Mouse (Mus musculus): ENCODE data around the gene Lcmt1. TPM values are rescaled to one million over a fixed set of nuclear protein-coding genes. Genes with fewer than 3 reads are reported as not detected.

Lcmt1 gene
- total RNA-seq (2014; rRNA removed) (62.8 and 74.8 TPM in 2 replicates), polyA plus RNA-seq (2015; fragmentation: Nextera tagmentation; extraction: Ambion mirVana) (114 and 115 TPM in 2 replicates)

DNA sequence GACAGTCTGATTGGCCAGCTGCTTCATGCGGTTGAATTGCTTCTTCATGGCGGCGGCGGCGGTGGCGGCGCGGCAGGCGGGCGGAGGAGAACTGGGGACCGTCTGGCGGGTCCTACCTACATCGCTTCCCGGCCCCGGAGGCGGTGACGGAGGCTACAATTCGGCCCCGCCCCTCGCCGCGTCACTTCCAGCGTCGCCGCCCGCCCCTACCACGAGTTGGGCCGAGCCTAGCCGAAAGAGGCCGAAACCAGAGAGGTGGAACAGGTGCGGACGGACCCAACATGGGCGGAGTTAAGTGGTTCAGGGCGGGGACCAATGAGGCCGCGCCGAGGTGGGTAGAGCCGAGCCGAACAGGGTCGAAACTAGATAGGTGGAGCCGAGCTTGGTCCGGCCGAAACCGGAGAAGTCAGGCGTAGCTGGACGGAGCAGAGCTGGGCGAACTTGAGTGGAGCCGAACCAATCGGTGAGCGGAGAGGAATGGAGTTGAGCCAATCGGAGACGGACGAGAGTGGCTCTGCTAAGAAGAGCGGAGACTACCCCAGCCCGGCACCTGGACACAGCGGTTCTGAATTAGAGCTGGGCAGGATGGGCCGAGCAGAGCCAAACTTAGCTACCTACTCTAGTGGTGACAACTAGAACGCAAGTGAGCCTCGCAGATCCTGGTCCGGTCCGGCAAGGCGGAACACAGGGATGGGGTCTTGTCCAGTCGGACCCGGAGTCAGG, at the start of gene Lcmt1, which contains the start of gene Arhgap17:
Gene Lcmt1, plus strand, starts transcription at position 26 of the 723 bp plus-strand sequence.
Gene Arhgap17, minus strand, starts transcription at position 157 of the 723 bp plus-strand sequence.
- Histone ChIP-seq H3K4me3 (ENCODE audit: low read depth, low read length) (peak within 1 kb of the TSS; percentile 75), H3K4me2 (ENCODE audit: low read depth, low read length, poor library complexity, severe bottlenecking) (peak within 1 kb of the TSS; percentile 90), H3K4me1 (ENCODE audit: insufficient read depth, low read length) (no peaks in the 10 kb centered on the region; the same call in 1 of the 2 replicates), H3K9me3 (ENCODE audit: low read length) (no peaks in the 10 kb centered on the region), H3K9ac (replicated peaks; ENCODE audit: low read length, poor library complexity, severe bottlenecking) (peak within 1 kb of the TSS; percentile 75), H3K36me3 (ENCODE audit: insufficient read depth, low read length) (no peaks in the 10 kb centered on the region), H3K27me3 (ENCODE audit: insufficient read depth, low read length) (no peaks in the 10 kb centered on the region), H3K27ac (ENCODE audit: low read depth, low read length) (peak within 1 kb of the TSS; percentile 57)
- under 1% methylated on average over 55 of the region's 64 CpGs for WGBS
- TF ChIP-seq CTCF (IDR thresholded peaks at IDR 0.05): no peak
- ATAC-seq (ENCODE audit: low FRiP score) (peak; percentile 96), DNase-seq (ENCODE audit: low spot score) (peak; percentile 96)

GRCm38 (mm10) chr7:123322452-123323121, 47.0 kb upstream of the Lcmt1 start:
- no peak for ATAC-seq (ENCODE audit: low FRiP score)
- WGBS: 91% methylated on average over 13 of the region's 13 CpGs
- Histone ChIP-seq H3K9me3 (ENCODE audit: low read length) (no peaks in the 10 kb centered on the region), H3K36me3 (ENCODE audit: insufficient read depth, low read length) (peaks cover 43% of the 10 kb centered on the region), H3K4me2 (ENCODE audit: low read depth, low read length, poor library complexity, severe bottlenecking) (no peak overlapping the region), H3K4me3 (ENCODE audit: low read depth, low read length) (no peak overlapping the region), H3K27me3 (ENCODE audit: insufficient read depth, low read length) (no peaks in the 10 kb centered on the region), H3K4me1 (ENCODE audit: insufficient read depth, low read length) (no peaks in the 10 kb centered on the region), H3K9ac (replicated peaks; ENCODE audit: low read length, poor library complexity, severe bottlenecking) (no peak overlapping the region), H3K27ac (ENCODE audit: low read depth, low read length) (no peak overlapping the region)
- no peak for TF ChIP-seq CTCF (IDR thresholded peaks at IDR 0.05)
- no peak for DNase-seq (ENCODE audit: low spot score)

DNA sequence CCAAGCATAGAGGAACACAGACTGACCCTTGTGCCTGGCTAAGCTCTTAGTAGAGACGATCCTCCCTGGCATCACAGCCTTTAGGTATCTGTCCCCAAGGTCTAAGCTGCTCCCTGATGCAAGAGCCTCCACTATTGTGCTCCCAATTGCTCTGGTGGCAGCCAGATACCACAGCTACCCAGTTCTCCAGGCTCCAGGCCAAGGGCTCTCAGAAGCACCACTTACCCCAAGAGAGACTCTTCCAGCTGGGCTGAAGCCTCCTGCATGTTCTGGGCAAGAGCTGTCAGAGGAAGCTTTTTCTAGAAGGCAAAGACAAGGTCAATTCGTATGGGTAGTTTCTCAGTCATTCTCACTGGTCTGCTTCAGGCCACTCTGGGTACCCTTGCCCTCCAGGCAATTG, 46.2 kb upstream of the Lcmt1 start:
- 98% methylated on average over 2 of the region's 2 CpGs for WGBS
- no peak overlapping the region for H3K27ac ChIP-seq (ENCODE audit: low read depth, low read length)
- no peaks in the 10 kb centered on the region for H3K9me3 ChIP-seq (ENCODE audit: low read length)
- DNase-seq (ENCODE audit: low spot score) (no peak), ATAC-seq (ENCODE audit: low FRiP score) (no peak)
- H3K36me3 ChIP-seq (ENCODE audit: insufficient read depth, low read length): peaks cover 43% of the 10 kb centered on the region
- TF ChIP-seq CTCF (IDR thresholded peaks at IDR 0.05): no peak
- no peaks in the 10 kb centered on the region; the same call in 1 of the 2 replicates for H3K4me1 ChIP-seq (ENCODE audit: insufficient read depth, low read length)
- H3K4me3 ChIP-seq (ENCODE audit: low read depth, low read length): no peak overlapping the region
- H3K4me2 ChIP-seq (ENCODE audit: low read depth, low read length, poor library complexity, severe bottlenecking): no peak overlapping the region
- H3K27me3 ChIP-seq (ENCODE audit: insufficient read depth, low read length): no peaks in the 10 kb centered on the region
- H3K9ac ChIP-seq (replicated peaks; ENCODE audit: low read length, poor library complexity, severe bottlenecking): no peak overlapping the region

- no peak overlapping the region for H3K27ac ChIP-seq (ENCODE audit: low read depth, low read length)
- TF ChIP-seq CTCF (IDR thresholded peaks at IDR 0.05): no peak
- no peak overlapping the region for H3K9ac ChIP-seq (replicated peaks; ENCODE audit: low read length, poor library complexity, severe bottlenecking)
- no peak overlapping the region for H3K4me2 ChIP-seq (ENCODE audit: low read depth, low read length, poor library complexity, severe bottlenecking)
- no peaks in the 10 kb centered on the region for H3K9me3 ChIP-seq (ENCODE audit: low read length)
- H3K4me1 ChIP-seq (ENCODE audit: insufficient read depth, low read length): no peaks in the 10 kb centered on the region; the same call in 1 of the 2 replicates
- no peak for ATAC-seq (ENCODE audit: low FRiP score)
- H3K36me3 ChIP-seq (ENCODE audit: insufficient read depth, low read length): peaks cover 40% of the 10 kb centered on the region
- WGBS: 95% methylated on average over 1 of the region's 1 CpGs
- no peak overlapping the region for H3K4me3 ChIP-seq (ENCODE audit: low read depth, low read length)
- DNase-seq (ENCODE audit: low spot score): no peak
- H3K27me3 ChIP-seq (ENCODE audit: insufficient read depth, low read length): no peaks in the 10 kb centered on the region
Observed at GRCm38 (mm10) chr7:123324105-123324504, 45.5 kb upstream of the Lcmt1 start.

DNA sequence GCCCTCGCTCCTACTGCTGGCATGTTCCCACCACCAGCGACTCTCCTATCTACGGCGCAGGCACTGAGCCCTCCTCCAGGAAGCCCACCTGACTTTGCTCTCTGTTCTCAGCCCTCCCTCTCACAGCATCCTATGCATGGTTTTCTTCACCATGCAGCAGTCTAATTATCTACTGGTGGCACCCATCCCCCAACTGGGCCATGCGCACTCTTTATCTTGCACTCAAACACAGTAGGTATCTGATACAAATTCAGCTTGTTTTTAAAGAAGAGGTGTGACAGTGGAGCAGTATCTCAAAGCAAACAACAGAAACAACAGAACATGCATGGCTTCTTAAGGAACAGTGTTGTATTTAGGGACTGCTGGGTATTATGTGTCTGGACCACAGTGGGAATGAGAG, 43.5 kb upstream of the Lcmt1 start:
- ATAC-seq (ENCODE audit: low FRiP score) (no peak), DNase-seq (ENCODE audit: low spot score) (no peak)
- Histone ChIP-seq H3K9me3 (ENCODE audit: low read length) (no peaks in the 10 kb centered on the region), H3K4me2 (ENCODE audit: low read depth, low read length, poor library complexity, severe bottlenecking) (no peak overlapping the region), H3K36me3 (ENCODE audit: insufficient read depth, low read length) (peaks cover 28% of the 10 kb centered on the region), H3K9ac (replicated peaks; ENCODE audit: low read length, poor library complexity, severe bottlenecking) (no peak overlapping the region), H3K27me3 (ENCODE audit: insufficient read depth, low read length) (no peaks in the 10 kb centered on the region), H3K27ac (ENCODE audit: low read depth, low read length) (no peak overlapping the region), H3K4me3 (ENCODE audit: low read depth, low read length) (no peak overlapping the region), H3K4me1 (ENCODE audit: insufficient read depth, low read length) (no peaks in the 10 kb centered on the region; the same call in 1 of the 2 replicates)
- TF ChIP-seq CTCF (IDR thresholded peaks at IDR 0.05): no peak
- 95% methylated on average over 5 of the region's 5 CpGs for WGBS

GRCm38 (mm10) chr7:123326901-123327300, 42.7 kb upstream of the Lcmt1 start:
- no peaks in the 10 kb centered on the region for H3K9me3 ChIP-seq (ENCODE audit: low read length)
- no peak overlapping the region for H3K4me2 ChIP-seq (ENCODE audit: low read depth, low read length, poor library complexity, severe bottlenecking)
- WGBS: 89% methylated on average over 4 of the region's 4 CpGs
- H3K27ac ChIP-seq (ENCODE audit: low read depth, low read length): no peak overlapping the region
- TF ChIP-seq CTCF (IDR thresholded peaks at IDR 0.05): no peak
- DNase-seq (ENCODE audit: low spot score): no peak
- H3K9ac ChIP-seq (replicated peaks; ENCODE audit: low read length, poor library complexity, severe bottlenecking): no peak overlapping the region
- H3K36me3 ChIP-seq (ENCODE audit: insufficient read depth, low read length): peaks cover 20% of the 10 kb centered on the region
- ATAC-seq (ENCODE audit: low FRiP score): no peak
- no peaks in the 10 kb centered on the region for H3K27me3 ChIP-seq (ENCODE audit: insufficient read depth, low read length)
- no peaks in the 10 kb centered on the region; the same call in 1 of the 2 replicates for H3K4me1 ChIP-seq (ENCODE audit: insufficient read depth, low read length)
- no peak overlapping the region for H3K4me3 ChIP-seq (ENCODE audit: low read depth, low read length)
